Mouse (Mus musculus) heart, adult 2 months (tissue): ENCODE data around the gene Spag7. TPM values are rescaled to one million over a fixed set of nuclear protein-coding genes. Genes with fewer than 3 reads are reported as not detected.

ENCODE experiments used
- DNase-seq, 2 experiments: peaks; one replicate each; pipeline ENCODE4 v3.0.0; 2021
- H3K27ac ChIP-seq: fragments of 200-600 bp; 2 replicates; pipeline ENCODE4 v1.8.1; 2022
- H3K27me3 ChIP-seq: fragments of 200-500 bp; 2 replicates; pipeline ENCODE4 v1.6.1; 2012; ENCODE audit warnings: mild to moderate bottlenecking, low read length, inconsistent platforms, mixed read lengths; ENCODE audit not compliant: control insufficient read depth, insufficient read depth
- H3K36me3 ChIP-seq: fragments of 200-500 bp; 2 replicates; pipeline ENCODE4 v1.6.1; 2012; ENCODE audit warnings: low read length, inconsistent platforms; ENCODE audit not compliant: control insufficient read depth, insufficient read depth
- H3K4me1 ChIP-seq: fragments of 200-500 bp; 2 replicates; pipeline ENCODE4 v1.6.1; 2011; ENCODE audit warnings: low read length; ENCODE audit not compliant: control insufficient read depth, insufficient read depth
- H3K4me3 ChIP-seq: fragments of 200-600 bp; 2 replicates; pipeline ENCODE4 v1.8.1; 2022
- H3K79me2 ChIP-seq: fragments of 200-500 bp; replicated peaks from 2 replicates; pipeline ENCODE4 v1.6.1; 2012; ENCODE audit warnings: mild to moderate bottlenecking, inconsistent platforms, low read length, moderate library complexity, mixed read lengths; ENCODE audit not compliant: control insufficient read depth, insufficient read depth
- H3K9ac ChIP-seq: fragments of 200-500 bp; 2 replicates; pipeline ENCODE4 v1.6.1; 2012; ENCODE audit warnings: low read depth, mild to moderate bottlenecking, control low read depth, inconsistent platforms, low read length, mixed read lengths
- CTCF ChIP-seq: fragments of 200-600 bp; IDR thresholded peaks from 2 replicates; pipeline ENCODE4 v1.8.1; 2022; ENCODE audit warnings: antibody characterized with exemption, mild to moderate bottlenecking, moderate library complexity
- EP300 ChIP-seq: fragments of 200-500 bp; IDR thresholded peaks from 2 replicates; pipeline ENCODE4 v1.6.1; 2011; ENCODE audit warnings: low read depth, low read length, control low read depth; ENCODE audit not compliant: insufficient read depth
- POLR2A ChIP-seq: fragments of 200-500 bp; IDR thresholded peaks from 2 replicates; pipeline ENCODE4 v1.6.1; 2011; ENCODE audit warnings: mild to moderate bottlenecking, low read depth, low read length, control low read depth; ENCODE audit not compliant: insufficient read depth
- WGBS: fragments of 180-500 bp; shearing (Covaris S2); methylation state at CpG from one replicate; pipeline ENCODE4 v1.1.7; 2018; 5-methylcytosine and 5-hydroxymethylcytosine counted together
- intact Hi-C: fragments of 180-260 bp; cut with DNase I; formaldehyde crosslinking; loops from one replicate; pipeline ENCODE4 v1.15.1; 2025
- polyA plus RNA-seq: library from polyadenylated mRNA; depleted of rRNA; stranded (reverse); fragments of >200 nt; gene quantifications from 2 replicates; pipeline ENCODE4 v1.2.3, GENCODE M21; 2012
- total RNA-seq, 2 experiments: library from RNA; stranded (reverse); gene quantifications; 2 replicates each; pipeline ENCODE4 v1.2.3; 2021

The Spag7 gene
- total and polyA plus RNA-seq, 3 experiments = 72.9 to 99.4 (median 82.8) TPM

DNA sequence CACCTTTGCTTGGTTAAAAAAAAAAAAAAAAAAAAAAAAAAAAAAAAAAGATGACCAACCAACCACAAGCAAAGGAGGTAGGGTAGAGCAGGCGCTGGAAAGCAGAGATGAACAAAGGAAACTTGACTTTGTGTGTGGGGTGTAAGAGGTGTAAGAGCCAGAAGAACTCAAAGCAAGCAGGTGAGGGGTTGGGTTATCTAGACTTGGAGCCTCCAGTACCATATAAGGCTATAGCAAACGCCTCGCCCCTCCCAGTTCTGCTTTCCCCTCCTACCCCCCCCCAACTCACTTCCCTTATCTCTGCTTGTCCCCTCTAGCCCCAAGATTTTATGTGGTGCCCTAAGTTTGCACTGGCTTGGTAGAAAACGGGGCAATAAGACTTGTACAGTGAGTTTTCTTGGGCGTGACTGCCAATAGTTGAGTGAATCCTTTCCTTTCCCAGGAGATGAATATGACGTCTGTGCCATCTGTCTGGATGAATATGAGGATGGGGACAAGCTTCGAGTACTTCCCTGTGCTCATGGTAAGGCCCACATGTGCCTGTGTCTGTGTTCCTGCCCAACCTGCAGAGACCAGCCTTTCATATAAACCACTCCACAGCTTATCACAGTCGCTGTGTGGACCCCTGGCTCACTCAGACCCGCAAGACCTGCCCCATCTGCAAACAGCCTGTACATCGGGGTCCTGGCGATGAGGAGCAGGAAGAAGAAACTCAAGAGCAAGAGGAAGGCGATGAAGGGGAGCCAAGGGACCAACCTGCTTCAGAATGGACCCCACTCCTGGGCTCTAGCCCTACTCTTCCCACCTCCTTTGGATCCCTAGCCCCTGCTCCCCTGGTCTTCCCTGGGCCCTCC lies 18.7 kb downstream of the Spag7 start:
- peaks cover 13% of the 10 kb centered on the region for H3K4me1 ChIP-seq
- H3K36me3 ChIP-seq = peaks cover 29% of the 10 kb centered on the region
- intact Hi-C loops = no loop called here
- H3K9ac ChIP-seq = no peak overlapping the region
- no peak overlapping the region for H3K27ac ChIP-seq
- DNase-seq = peak; percentile 15 to 28
- no peak for TF ChIP-seq EP300
- 0 out of 2 replicates have a peak, but pooled peaks have one; percentile 13 for TF ChIP-seq POLR2A
- no peak for TF ChIP-seq CTCF
- H3K79me2 ChIP-seq = peaks cover 8% of the 10 kb centered on the region
- no peak overlapping the region for H3K4me3 ChIP-seq
- H3K27me3 ChIP-seq = no peaks in the 10 kb centered on the region
- 54% methylated on average over 12 of the region's 12 CpGs for WGBS

DNA sequence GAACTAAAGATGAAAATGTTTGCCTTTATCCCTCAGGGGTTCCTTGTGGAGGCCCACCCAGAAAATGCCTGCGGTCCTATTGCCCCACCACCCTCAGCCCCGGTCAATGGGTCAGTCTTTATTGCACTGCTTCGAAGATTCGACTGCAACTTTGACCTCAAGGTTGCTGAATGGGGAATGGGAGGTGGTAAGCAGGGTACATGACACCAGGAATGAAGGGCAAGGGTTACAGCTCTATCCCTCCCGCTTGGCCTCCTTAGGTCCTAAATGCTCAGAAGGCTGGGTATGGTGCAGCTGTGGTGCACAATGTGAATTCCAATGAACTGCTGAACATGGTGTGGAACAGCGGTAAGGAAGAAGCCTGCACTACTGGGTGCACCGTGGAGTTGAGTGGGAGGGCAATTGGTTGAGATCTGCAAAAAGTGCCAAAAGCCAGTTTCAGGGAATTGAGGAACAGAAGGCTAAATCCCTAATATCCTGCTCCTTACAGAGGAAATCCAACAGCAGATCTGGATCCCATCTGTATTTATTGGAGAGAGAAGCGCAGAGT lies 20.0 kb downstream of the Spag7 start:
- 71% methylated on average over 8 of the region's 8 CpGs for WGBS
- no peaks in the 10 kb centered on the region for H3K27me3 ChIP-seq
- intact Hi-C loops = loop anchor here (5.0 kb wide), 1 partner anchor 38 kb away; the partner anchor contains the start of gene Camta2
- H3K79me2 ChIP-seq = peaks cover 7% of the 10 kb centered on the region
- no peak overlapping the region for H3K9ac ChIP-seq
- peaks cover 15% of the 10 kb centered on the region for H3K4me1 ChIP-seq
- no peak overlapping the region for H3K27ac ChIP-seq
- TF ChIP-seq EP300 (no peak), CTCF (no peak), POLR2A (no peak)
- H3K4me3 ChIP-seq = no peak overlapping the region
- peak in 1 of 2 experiments; percentile 20 for DNase-seq
- H3K36me3 ChIP-seq = peaks cover 32% of the 10 kb centered on the region

DNA sequence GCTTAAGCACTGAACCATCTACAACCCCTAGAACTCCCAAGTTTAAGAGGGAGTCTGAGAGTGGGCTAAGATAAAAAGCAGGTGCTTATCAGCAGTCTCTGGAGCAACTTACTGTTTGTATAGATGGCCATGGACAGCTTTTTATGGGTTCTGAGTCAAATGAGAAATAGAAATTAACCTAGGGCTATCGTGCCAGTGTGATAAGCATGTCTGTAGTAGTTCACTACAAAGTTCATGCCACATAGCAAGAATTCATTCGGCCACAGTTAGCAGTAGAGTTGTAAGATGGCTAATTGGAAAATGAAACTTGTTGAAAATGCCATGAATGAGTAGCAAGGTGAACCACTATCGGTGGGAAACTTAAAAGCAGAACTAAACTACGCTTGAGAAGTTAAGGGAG lies 20.7 kb downstream of the Spag7 start:
- H3K4me1 ChIP-seq = peaks cover 15% of the 10 kb centered on the region

DNA sequence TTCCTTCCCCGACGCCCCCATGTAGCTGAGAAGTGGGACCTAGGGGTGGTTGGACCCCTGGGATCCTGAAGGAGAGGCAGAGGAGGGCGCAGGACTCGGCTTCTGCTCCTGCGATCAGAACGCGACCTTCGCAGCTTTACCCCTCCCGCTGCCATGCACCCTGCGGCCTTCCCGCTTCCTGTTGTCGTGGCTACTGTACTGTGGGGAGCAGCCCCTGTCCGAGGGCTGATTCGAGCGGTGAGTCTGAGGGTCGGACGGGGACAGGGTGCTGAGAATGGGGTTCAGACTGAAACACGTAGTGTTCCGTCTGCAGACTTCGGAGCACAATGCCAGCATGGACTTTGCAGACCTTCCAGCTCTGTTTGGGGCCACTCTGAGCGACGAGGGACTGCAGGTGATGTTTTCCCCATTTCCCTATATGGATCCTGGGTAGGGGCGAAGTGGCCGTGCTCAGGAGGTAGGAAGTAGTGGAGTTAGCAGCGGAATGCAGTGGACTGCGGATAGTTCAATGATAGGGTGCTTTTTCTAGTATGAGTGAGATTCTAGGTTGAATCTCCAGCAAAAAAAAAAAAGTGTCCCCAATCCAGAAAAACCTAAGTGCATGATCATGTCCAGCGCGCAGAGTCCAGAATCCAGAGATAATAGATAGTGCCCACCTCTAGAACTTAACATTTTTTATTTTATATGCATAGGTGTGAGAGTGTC lies 21.3 kb downstream of the Spag7 start:
- Histone ChIP-seq H3K27ac (peak overlapping the region; percentile 95), H3K4me3 (peak overlapping the region; percentile 83), H3K4me1 (peaks cover 15% of the 10 kb centered on the region), H3K36me3 (peaks cover 31% of the 10 kb centered on the region), H3K79me2 (peaks cover 4% of the 10 kb centered on the region), H3K9ac (peak overlapping the region; percentile 81), H3K27me3 (no peaks in the 10 kb centered on the region)
- TF ChIP-seq EP300 = no peak
- TF ChIP-seq POLR2A = no peak
- no peak for TF ChIP-seq CTCF
- peak; percentile 64 to 66 for DNase-seq
- WGBS = 2% methylated on average over 28 of the region's 28 CpGs
- intact Hi-C loops = loop anchor here (2.0 to 5.0 kb wide), 3 partner anchors 21 to 53 kb away; partner anchors contain the start of genes Camta2, Inca1, Kif1c and Spag7

More for the DNA sequence above, 20.7 kb downstream of the Spag7 start:
- H3K27ac ChIP-seq = no peak overlapping the region
- peaks cover 33% of the 10 kb centered on the region for H3K36me3 ChIP-seq
- WGBS = 44% methylated on average over 4 of the region's 4 CpGs
- peak overlapping the region; percentile 83; the same call in 1 of the 2 replicates for H3K4me3 ChIP-seq
- H3K79me2 ChIP-seq = peaks cover 4% of the 10 kb centered on the region
- no peak overlapping the region for H3K9ac ChIP-seq
- TF ChIP-seq POLR2A (0 out of 2 replicates have a peak, but pooled peaks have one; percentile 3), CTCF (no peak), EP300 (no peak)
- no peak for DNase-seq
- H3K27me3 ChIP-seq = no peaks in the 10 kb centered on the region
- intact Hi-C loops = loop anchor here (5.0 kb wide), 1 partner anchor 39 kb away; the partner anchor contains the start of gene Camta2

DNA sequence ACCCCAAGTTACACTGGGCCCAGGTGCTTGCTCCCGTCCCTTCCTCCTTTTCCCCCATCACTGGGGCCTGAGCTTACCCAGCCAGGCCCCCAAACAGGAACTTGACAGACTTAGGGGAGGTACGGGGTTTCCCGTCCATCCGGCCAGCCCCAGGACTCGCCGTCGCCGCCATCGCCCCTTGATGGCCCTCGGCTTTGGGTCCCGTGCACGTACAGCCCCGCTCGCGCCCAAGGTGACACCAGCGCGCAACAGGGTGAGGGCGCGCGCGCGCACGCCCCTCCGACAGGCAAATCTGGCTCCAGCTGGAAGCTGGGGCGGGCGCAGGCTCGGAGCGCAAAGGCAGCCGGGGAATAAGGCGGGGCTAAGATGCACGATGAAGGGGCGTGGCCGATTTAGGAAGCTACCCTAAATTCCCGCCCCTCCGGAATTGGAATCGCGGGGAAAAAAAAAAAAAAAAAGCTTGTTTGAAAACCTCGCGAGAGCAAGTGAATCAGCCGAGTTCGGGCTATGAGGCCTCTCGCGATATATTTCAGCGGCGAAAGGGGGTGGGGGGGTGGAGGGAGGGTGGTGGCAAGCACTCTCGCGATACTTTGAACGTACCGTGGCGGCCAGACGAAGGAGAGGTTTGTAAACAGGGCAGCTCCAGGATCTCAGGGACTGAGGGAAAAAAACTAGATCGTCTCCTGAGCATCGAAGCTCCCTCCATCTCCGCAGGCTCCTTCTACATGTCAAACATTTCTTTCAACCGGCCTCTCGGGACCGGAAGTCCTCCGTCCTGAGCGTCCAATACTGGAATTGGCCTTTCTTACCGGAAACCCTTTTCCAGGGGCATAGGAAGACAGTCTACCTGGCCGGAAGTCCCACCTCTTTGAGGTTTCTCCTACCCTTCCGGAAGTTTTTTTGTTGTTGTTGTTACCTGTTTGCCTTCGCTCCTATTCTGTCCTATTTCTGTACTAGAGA lies 22.2 kb downstream of the Spag7 start, which contains the start of the genes Rnf167 and Slc25a11:
Gene Rnf167 (plus strand): TSS at position 545 of the 960 bp plus-strand sequence.
Gene Slc25a11 (minus strand): TSS at position 789 of the 960 bp plus-strand sequence.
- H3K4me3 ChIP-seq = peak within 1 kb of the TSS; percentile 83
- H3K4me1 ChIP-seq = peaks cover 14% of the 10 kb centered on the region
- H3K79me2 ChIP-seq = peaks cover 4% of the 10 kb centered on the region
- peak; percentile 94 to 97 for DNase-seq
- intact Hi-C loops = loop anchor here (2.0 to 5.0 kb wide), 3 partner anchors 22 to 54 kb away; partner anchors contain the start of genes Camta2, Inca1, Kif1c and Spag7
- peak within 1 kb of the TSS; percentile 96 for H3K27ac ChIP-seq
- WGBS = under 1% methylated on average over 63 of the region's 63 CpGs
- H3K9ac ChIP-seq = peak within 1 kb of the TSS; percentile 85
- H3K27me3 ChIP-seq = no peaks in the 10 kb centered on the region
- peaks cover 24% of the 10 kb centered on the region for H3K36me3 ChIP-seq
- TF ChIP-seq EP300 (peak; percentile 69; the same call in 1 of the 2 replicates), POLR2A (peak; percentile 89), CTCF (peak; percentile 14; the same call in 1 of the 2 replicates)
